Mouse (Mus musculus) A20 (cell line): ENCODE measurements around the gene Mmp10.

Experiments used
- DNase-seq: peaks from one replicate; pipeline ENCODE4 v3.0.0-alpha.2; 2011; ENCODE audit warnings: low read depth, low spot score

The Mmp10 gene

DNA sequence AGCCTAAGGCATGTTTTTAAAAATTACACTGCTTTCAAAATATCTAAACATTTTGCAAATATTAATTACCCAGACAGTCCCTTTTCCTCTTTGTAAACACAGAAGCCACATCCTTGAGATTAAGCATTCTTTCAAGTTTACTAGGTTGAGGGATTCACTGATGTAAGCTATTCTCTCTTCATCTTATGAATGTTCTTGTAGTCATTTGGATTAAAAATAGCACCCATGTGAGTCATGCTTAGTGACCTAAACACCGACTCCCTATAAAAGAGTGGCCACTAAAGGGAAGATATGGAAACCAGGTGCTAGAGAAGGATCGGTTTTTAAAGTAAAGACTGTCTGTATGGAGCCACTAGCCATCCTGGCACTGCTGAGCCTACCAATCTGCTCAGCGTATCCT, at the start of gene Mmp10:
Mmp10 (plus strand) TSS at position 302 of the 400 bp plus-strand sequence.
- DNase-seq = no peak

DNA sequence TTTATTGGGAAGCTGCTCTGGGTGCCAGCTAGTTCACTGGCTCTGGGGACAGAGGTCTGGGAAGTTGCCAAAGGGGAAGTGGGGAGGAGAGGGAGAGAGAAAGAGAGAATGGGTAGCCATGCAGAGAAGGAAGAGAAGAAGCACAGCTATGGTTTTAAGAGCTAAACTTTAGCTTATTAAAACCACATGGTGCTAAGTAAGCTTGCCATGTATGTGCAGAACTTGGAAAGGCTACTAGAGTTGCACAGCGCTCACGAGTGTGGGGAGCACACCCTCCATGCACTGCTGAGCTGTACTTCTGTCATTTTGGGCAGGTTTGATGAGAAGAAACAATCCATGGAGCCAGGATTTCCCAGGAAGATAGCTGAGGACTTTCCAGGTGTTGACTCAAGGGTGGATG, 48.9 kb upstream of the Mmp10 start:
- DNase-seq = no peak

DNA sequence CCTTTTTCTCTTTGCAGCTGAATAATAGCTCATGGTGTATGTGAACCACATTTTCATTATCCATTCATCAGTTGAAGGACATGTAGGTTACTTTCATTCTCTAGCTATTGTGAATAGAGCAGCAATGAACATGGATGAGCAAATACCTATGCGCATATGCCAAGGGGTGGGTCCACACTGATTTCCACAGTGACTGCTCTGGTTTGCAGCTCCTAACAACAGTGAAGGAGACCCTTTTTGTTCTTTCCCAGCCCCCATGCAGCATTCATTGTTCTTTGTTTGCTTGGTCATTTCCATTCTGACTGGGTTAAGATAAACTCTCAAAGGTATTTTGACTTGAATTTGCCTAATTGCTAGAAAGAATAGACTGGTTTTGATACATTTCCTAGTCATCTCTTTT, 31.9 kb upstream of the Mmp10 start:
- no peak for DNase-seq

DNA sequence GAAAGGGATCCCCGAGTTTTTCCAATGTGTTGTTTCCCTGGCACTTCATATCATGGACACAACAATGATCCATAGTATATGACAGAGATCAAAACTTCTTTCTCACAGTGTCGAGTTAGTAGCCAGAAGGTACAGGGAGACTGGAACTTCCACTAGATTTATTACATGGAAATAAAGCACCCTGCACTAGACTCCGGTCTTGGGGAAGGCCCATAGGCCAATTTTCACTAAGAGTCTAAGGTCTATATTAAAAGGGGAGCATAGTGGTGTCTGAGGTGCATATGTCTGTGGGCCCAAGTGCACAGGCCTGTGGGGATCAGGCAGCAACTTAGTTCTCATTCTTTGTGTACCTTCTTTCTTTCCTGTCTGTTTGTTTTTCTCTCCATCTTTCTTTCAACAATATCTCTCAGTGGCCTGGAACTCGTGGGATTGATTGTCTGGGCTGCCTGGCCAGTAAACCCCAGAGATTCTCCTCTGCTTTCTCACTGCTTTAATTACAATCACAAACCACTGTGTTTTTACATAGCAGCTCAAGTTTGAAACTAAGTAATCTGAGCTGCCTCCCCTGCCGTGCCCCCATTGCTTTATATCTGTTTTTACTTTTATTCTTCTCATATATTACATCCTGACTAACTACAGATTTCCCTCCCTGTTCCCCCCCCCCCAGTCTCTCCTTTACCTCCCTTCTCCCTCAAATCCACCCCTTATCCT, 18.3 kb upstream of the Mmp10 start:
- DNase-seq = no peak

DNA sequence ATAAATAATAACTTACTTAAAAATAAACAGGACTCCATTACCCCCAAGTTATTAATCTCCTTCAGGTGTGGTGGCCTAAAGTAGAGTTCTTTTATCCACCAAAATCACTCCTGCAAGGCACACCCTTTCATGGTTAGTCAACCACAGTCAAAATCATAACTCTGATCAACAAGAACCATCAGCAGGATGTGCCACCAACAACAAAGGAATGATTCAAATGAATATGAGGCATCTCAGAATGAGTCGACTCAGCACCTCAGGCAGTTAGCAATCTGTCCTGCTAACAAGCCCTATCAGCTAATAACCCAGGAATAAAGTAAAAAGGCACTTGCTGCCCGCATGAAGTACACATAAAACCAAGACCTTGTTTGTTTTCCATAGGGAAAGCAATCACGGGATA, 1.0 kb upstream of the Mmp10 start:
- DNase-seq = no peak

DNA sequence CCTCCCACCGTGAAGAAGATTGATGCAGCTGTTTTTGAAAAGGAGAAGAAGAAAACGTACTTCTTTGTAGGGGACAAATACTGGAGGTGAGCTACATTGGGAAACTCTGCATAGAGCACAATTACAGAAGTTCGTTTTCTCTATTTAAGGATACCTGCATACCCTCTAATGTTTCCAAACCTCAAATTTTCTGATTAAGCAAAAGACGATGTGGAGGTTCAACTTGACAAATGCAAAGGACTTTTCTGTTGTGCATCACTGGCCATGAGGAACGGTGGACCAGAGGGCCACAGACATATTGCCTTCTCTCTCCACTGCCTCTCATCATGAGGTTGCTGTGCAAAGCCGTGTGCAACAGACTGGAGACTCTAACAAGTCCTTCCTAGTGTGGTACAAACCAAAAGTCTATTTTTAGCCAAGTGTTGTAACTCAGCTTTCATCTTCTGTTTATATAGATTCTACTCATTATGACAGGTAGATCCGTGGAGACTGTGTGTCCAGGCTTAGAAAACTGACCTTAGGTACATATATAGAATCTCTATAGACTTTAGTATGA, 5.2 kb downstream of the Mmp10 start:
- peak; percentile 85 for DNase-seq

DNA sequence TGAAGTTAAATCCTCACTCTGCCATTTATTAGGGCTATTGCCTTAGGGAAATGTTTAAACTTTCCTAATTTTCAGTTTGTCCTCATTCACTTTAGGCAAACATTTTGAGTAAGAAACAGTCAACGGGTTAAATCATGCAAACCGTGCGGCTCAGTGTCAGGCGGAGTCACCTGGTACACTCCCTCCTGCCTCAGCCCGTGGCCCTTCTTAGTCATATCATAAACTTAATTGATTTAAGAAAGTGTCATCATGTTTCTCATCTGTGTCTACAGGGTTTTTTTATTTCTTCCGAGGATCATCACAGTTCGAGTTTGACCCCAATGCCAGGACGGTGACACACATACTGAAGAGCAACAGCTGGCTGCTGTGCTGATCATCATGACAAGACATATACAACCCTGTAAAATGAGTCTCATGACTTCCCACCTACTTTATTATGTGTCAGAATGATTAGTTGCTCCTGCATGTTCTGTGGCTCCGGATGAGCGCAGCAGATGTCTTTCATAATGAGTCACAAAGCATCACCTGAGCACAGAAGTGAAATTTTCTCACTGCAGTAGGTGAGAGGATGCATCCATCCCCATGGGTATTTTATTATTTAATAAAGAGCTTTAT, 7.6 kb downstream of the Mmp10 start:
- peak; percentile 89 for DNase-seq

DNA sequence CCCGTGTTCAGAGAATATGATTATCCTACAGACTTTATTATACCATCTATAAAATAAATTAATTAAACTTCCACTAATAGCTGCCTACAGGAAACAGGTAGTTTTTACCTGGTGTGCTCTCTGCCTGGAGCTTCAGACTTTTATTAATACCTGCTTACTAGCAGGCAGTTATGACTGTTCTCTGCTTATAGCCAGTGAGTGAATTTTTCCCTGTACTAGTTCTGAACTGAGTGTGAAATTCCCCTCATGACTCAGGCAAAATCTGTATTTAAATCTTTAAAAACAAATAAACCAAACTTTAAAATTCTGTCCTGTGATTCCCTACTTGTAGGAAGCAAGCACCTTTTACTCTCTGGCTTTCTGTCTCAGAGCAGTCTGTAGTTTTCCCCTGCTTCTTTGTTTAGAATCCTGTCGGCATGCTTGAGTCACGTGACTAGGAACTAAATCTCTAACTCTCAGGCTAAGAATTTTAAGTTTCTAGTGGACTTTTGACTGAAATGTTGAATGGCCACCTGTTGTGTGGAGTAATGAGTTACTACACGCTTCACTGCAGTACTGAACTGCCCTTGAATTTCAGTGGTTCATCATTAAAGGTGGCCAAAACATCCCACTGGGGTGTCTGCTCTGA, 15.9 kb downstream of the Mmp10 start:
- DNase-seq = no peak

DNA sequence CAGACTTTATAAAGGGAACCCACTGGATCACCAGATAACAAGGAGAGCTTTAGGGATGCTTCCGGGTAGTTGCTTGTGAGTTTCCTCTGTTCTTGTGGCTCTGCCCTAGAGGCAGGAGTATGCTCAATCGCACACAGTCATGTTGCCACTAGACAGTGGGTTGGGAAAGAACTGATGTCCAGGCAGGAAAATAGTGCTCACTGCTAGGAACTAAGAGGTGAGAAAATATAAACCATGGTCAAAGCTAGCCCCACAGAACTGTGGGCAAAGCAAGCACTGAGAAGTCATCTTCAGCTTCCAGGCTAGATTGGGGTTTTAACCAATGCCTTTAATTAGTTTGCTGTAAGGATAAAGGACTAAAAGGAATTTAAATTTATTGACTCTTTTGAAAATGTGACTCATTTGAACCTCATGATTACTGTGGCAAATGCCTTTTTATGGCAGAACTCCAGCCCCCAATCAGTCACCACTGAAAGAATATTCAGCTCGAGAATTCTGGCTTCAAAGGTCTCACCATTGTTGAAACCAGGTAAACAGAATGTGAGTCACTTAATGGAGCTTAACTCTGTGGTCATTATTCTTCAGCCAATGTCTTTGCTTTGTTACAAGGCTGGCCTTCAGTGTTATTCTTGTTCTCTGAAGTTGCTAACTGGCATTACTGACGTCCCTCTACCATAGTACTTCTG, 24.2 kb downstream of the Mmp10 start:
- DNase-seq = no peak

DNA sequence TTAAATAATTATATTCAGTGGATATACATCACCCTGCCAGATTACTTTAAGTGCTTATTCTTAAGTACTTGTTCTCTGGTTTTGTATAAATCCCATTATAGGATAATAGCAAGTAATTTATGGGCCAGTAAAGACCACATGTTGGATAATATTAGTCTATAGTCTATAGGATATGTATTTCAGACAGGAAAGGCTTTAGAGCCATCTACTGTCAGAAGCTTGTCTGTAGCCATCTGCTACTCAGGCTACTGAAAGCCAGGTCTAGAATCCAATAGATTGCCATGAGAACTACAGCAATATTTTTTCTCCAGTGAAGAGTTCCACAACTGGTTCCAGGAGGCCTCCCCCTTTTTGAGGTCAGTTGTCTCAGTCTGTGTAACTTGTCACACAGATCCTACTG, 40.6 kb downstream of the Mmp10 start:
- DNase-seq = no peak

DNA sequence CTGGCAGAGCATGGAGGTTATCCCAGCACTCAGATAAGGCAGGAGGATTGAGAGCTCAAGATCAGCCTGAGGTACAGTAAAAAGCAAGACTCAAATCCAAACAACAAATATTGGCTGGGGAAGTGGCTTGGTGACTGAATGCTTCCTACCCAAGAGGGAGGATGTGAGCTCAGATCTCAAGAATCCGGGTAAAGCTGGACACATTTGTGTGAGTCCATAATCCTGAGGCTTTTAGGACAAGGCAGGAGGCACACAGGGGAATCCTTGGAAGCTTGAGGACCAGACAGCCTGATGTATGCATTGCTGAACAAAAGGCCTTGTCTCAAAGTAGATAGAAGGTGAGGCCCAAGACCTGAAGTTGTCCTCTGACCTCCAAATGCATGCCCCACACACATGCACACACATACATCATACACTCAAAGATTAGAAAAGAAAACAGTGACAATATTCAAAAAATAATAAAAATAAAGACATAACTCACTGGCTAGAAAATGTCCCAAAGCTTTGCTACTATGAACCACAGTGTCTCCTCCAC, 42.8 kb downstream of the Mmp10 start:
- DNase-seq = no peak

DNA sequence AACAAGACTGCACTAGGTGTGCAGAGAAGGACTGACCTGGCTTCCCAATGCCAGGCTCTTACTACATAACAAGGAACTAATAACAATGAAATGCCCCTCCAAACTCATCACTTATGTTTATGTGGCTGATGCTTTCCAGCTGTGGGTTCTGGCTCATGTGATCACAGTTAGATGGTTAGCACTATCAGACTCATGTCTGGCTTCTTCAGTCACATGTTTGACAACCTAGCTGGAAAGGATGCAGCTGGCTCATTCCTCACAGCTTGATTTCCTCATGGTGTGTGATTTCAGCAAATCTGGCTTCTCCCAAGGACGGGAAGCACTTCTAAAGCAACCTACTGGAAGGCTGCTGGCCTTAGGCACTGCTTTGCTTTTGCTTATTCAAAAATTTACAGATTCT, 43.3 kb downstream of the Mmp10 start:
- DNase-seq = no peak

DNA sequence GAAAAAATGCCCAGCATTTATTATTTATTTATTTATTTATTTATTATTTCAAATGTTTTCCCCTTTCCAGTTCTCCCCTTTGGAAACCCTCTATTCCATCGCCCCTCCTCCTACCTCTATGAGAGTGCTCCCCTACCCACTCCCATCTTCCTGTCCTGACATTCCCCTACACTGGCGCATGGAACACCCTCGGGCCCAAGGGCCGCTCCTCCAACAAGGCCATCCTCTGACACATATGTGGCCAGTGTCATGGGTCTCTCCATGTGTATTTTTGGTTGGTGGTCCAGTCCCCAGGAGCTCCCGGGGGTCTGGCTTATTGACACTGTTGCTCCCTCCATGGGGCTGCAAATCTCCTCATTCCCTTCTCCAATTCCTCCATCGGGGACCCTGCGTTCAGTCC, 43.8 kb downstream of the Mmp10 start:
- no peak for DNase-seq

DNA sequence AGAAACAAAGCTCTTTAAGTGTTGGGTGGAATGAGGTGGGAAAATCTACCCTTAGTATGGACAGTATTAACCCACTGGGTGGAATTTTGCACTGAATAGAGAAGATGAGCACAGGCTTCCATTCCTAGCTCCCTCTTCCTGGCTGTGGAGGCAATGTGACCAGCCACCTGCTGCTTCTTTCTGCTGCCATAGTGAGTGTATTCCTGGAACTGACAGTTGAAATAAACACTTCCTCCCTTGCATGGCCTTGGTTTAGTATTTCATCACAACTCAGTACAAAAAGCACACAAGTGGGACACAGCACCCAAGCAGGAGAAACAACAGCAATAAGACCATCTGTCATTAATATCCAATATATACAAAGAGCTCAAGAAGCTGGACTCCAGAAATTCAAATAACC, 49.8 kb downstream of the Mmp10 start:
- no peak for DNase-seq

DNA sequence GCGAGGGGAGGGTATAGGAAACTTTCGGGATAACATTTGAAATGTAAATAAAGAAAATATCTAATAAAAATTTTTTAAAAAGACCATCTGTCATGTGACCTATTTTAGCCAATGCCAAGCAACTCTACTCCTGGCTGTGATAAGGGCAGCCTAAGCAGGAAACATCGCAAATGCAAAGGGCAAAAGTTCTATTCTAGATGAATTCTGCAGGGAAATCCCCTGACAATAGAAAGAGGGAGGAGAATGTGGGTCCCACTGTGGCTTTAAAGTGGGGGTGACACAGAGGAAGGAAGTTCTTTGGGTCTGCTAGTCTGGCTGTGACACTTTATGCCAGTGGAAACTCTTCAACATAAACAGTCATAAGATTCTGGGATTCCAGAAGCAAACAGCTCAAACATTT, 51.4 kb downstream of the Mmp10 start:
- DNase-seq = no peak

DNA sequence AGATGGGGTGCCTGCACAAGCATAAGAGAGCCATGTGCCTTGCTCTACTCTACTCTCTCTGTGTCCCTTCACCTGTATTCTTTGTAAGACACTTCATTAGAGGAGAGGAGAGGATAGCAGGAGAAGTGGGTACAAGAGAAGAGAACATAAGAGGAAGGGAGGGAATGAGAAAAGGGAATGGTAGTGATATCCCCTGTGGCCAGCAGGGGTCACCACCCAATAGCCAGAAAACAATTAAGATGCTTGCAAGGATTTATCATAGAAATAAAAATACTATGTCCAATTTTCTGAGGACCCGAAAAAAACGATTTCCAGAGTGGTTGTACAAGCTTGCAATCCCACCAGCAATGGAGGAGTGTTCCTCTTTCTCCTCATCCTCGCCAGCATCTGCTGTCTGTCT, 52.2 kb downstream of the Mmp10 start:
- DNase-seq = peak; percentile 48

DNA sequence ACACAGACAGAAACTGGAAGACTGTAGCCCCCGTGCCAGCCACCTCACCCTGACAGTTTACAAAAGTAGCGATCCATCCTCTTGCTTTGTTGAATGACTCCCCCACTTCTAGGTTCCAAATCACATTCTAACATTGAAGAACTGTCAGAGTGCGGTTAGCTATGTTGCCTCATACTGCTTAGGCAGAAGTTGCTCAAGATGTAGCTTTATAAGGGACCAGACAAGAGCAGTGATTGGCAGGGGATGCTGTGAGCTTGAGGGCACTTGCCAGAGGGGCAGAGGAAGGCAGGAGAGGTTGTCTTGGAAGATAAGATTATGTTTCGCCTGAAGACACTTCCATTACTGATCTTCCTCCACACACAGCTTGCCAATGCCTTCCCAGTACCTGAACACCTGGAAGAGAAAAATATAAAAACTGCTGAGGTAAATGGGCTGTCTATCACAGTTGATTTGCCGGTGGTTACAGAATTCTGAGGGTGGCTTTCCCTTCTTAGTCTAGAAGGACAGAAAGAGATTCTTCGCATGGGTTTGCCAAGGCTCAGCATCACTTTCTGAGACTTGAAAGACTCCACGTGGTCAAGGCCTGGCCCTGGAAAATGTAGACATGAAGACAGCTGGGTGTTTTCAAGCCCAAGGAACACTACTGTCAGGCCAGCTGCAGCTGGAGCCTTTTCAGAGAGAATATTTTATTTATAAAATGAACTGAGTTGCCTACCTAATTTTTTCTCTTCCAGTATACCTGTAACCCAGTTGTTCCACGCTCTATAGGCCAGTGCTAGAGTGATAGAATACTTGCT, 56.3 kb downstream of the Mmp10 start, which contains the start of gene Mmp8:
Mmp8 (plus strand) TSS at position 236 of the 797 bp plus-strand sequence.
- DNase-seq = peak; percentile 67
